Comparison of ENCODE assay signal across 9 mouse cellular contexts in the genomic region with DNA sequence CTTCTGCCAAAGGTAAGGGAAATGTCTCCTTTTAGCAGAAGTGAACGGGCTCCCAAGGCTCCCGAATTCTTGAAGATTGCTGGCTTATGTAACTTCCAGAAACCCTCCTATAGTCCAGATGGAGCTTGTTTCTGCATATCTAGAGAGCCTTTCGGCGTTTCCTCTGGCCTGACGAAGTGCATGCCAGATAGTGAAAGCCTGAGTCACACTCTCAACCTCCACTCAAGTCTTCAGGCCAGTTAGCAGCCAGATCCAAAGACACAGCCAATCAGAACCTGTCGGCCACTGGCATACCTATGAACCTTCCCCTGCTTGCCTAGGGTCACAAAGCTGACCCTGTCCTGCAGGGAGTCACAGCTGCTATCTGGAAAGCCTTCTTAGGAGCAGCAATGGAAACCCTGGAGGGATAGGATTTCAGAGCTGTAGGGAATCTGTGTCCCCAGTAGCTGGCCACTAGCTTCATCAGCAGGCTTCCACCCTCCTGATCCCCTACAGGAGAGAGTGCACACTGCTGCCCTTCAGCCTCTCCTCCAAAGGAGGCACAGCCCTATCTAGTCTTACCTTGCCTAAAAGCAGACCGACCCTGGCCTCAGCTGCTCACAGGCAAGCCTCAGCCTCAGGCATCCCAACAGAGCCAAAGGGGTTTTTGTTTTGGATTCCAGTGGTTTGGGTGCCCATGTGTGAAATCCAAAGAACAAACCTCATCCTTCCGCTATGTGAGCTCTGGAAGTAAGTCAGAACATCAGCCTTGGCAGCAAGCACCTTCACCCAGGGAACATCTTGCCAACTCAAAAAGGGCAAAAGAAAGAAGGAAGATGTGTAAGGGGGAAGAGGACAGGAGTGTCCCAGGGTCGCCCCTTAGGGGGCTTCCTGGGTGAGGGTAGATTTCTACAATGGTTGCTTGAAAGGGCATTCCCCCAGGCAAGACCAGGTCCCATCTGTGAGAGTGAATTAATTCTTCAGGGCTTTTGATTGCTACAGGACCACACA. TPM values are rescaled to one million over a fixed set of nuclear protein-coding genes. Genes with fewer than 3 reads are reported as not detected.
DNase-seq lines count a peak whose midpoint lies in the region; ATAC-seq lines count a peak whose summit lies in the region.
"Had no signal": no experiment of that assay in that cellular context is flagged by ENCODE, and none has a peak within 500 bp of the region (broad histone marks: within the 10 kb centered on the region; RNA-seq: fewer than 3 reads in every experiment).

No protein-coding gene starts in this region.

- whole genome bisulfite sequencing in hindbrain, embryonic 10.5 days, result 68% methylated on average over 9 of the region's 9 CpGs
- 65% methylated on average over 9 of the region's 9 CpGs for WGBS in hindbrain, embryonic 11.5 days
- WGBS in liver, embryonic 16.5 days (ENCODE audit: insufficient replicate concordance), result 39% methylated on average over 9 of the region's 9 CpGs

- H3K4me3 ChIP-seq in hindbrain, embryonic 10.5 days, result no peak overlapping the region
- no peak overlapping the region for H3K4me3 ChIP-seq in hindbrain, embryonic 11.5 days (ENCODE audit: low read depth, low read length)
- H3K4me3 ChIP-seq in liver, embryonic 16.5 days (ENCODE audit: low read depth, low read length), result no peak overlapping the region
- H3K4me3 ChIP-seq: hindbrain, embryonic 13.5 days had no signal

- H3K4me2 ChIP-seq in hindbrain, embryonic 11.5 days (replicated peaks; ENCODE audit: low read depth, low read length), result no peak overlapping the region
- no peak overlapping the region for H3K4me2 ChIP-seq in liver, embryonic 16.5 days (ENCODE audit: low read depth, low read length)
- H3K4me2 ChIP-seq: hindbrain, embryonic 13.5 days had no signal

- no peaks in the 10 kb centered on the region for H3K27me3 ChIP-seq in hindbrain, embryonic 10.5 days (ENCODE audit: insufficient read depth, poor library complexity, severe bottlenecking)
- no peaks in the 10 kb centered on the region for H3K27me3 ChIP-seq in hindbrain, embryonic 11.5 days (ENCODE audit: control insufficient read depth, insufficient read depth, low read length)
- no peaks in the 10 kb centered on the region for H3K27me3 ChIP-seq in liver, embryonic 16.5 days (ENCODE audit: control insufficient read depth, insufficient read depth, low read depth, low read length)
- H3K27me3 ChIP-seq: hindbrain, embryonic 13.5 days had no signal

- no peak overlapping the region for H3K27ac ChIP-seq in hindbrain, embryonic 10.5 days
- H3K27ac ChIP-seq in hindbrain, embryonic 11.5 days (ENCODE audit: low read depth, low read length), result no peak overlapping the region
- no peak overlapping the region for H3K27ac ChIP-seq in liver, embryonic 16.5 days (ENCODE audit: low read length)
- H3K27ac ChIP-seq: hindbrain, embryonic 13.5 days had no signal

- H3K9me3 ChIP-seq in hindbrain, embryonic 10.5 days, result no peaks in the 10 kb centered on the region
- H3K9me3 ChIP-seq in hindbrain, embryonic 11.5 days (ENCODE audit: control insufficient read depth, low read length), result no peaks in the 10 kb centered on the region
- H3K9me3 ChIP-seq in liver, embryonic 16.5 days (replicated peaks; ENCODE audit: control insufficient read depth, low read length), result no peaks in the 10 kb centered on the region
- H3K9me3 ChIP-seq: hindbrain, embryonic 13.5 days had no signal

- peaks cover 8% of the 10 kb centered on the region; the same call in 1 of the 2 replicates for H3K4me1 ChIP-seq in hindbrain, embryonic 10.5 days (replicated peaks)
- H3K4me1 ChIP-seq in hindbrain, embryonic 11.5 days (replicated peaks; ENCODE audit: control insufficient read depth, insufficient read depth, low read length), result no peaks in the 10 kb centered on the region
- H3K4me1 ChIP-seq in liver, embryonic 16.5 days (ENCODE audit: control insufficient read depth, low read depth, low read length), result no peaks in the 10 kb centered on the region
- H3K4me1 ChIP-seq: hindbrain, embryonic 13.5 days had no signal

- no peaks in the 10 kb centered on the region for H3K36me3 ChIP-seq in hindbrain, embryonic 10.5 days
- H3K36me3 ChIP-seq in hindbrain, embryonic 11.5 days (ENCODE audit: control insufficient read depth, insufficient read depth, low read length), result no peaks in the 10 kb centered on the region
- H3K36me3 ChIP-seq in liver, embryonic 16.5 days (ENCODE audit: control insufficient read depth, insufficient read depth), result no peaks in the 10 kb centered on the region
- H3K36me3 ChIP-seq: hindbrain, embryonic 13.5 days had no signal

- no peak for ATAC-seq in hindbrain, embryonic 11.5 days (ENCODE audit: low FRiP score)
- peak; percentile 37; the same call in 1 of the 2 replicates for ATAC-seq in liver, embryonic 16.5 days (ENCODE audit: low read depth)
- ATAC-seq in monocyte, adult 5-6 weeks (replicated peaks; ENCODE audit: insufficient number of reproducible peaks, low FRiP score, low TSS enrichment, poor library complexity, severe bottlenecking), result no peak

- DNase-seq in hindbrain, embryonic 10.5 days (ENCODE audit: low spot score), result peak; percentile 15
- no peak for DNase-seq in hindbrain, embryonic 11.5 days (ENCODE audit: low spot score)
- peak; percentile 33 for DNase-seq in urinary bladder, postnatal 14 days (ENCODE audit: low spot score)
- no peak for DNase-seq in urinary bladder, adult 2 months (ENCODE audit: low spot score)
- DNase-seq in yolk sac, embryonic 10.5 days (ENCODE audit: low spot score), result peak; percentile 47
- no peak for DNase-seq in cerebellum, postnatal 36 days

- no peak overlapping the region for H3K9ac ChIP-seq in hindbrain, embryonic 11.5 days (ENCODE audit: low read depth, low read length)
- no peak overlapping the region for H3K9ac ChIP-seq in liver, embryonic 16.5 days (ENCODE audit: low read depth, low read length)
- H3K9ac ChIP-seq: hindbrain, embryonic 13.5 days had no signal

RNA-seq across cellular contexts. Expression of a gene that starts 9.5 kb away (rescaled TPM):
- 138 and 164 TPM in 2 replicates for polyA plus RNA-seq in hindbrain, embryonic 10.5 days (2016; fragmentation: Nextera tagmentation; extraction: Ambion mirVana)
- 224 and 240 TPM in 2 replicates for polyA plus RNA-seq in hindbrain, embryonic 11.5 days (2014; fragmentation: Nextera tagmentation; extraction: Ambion mirVana)
- polyA plus RNA-seq in urinary bladder, adult 2 months (2012; rRNA removed), result 47.4 and 50.1 TPM in 2 replicates
- 12.0 and 14.5 TPM in 2 replicates for polyA plus RNA-seq in liver, embryonic 16.5 days (2015; fragmentation: Nextera tagmentation; extraction: Ambion mirVana)
- total RNA-seq in monocyte, adult 5-6 weeks (2017), result 111 to 204 TPM (median 115 TPM) in 3 replicates

RNA-seq across cellular contexts. Expression of a gene that starts 35.7 kb away (rescaled TPM):
- 705 and 803 TPM in 2 replicates for polyA plus RNA-seq in hindbrain, embryonic 10.5 days (2016; fragmentation: Nextera tagmentation; extraction: Ambion mirVana)
- 793 and 800 TPM in 2 replicates for polyA plus RNA-seq in hindbrain, embryonic 11.5 days (2014; fragmentation: Nextera tagmentation; extraction: Ambion mirVana)
- 178 and 181 TPM in 2 replicates for polyA plus RNA-seq in urinary bladder, adult 2 months (2012; rRNA removed)
- 89.0 and 109 TPM in 2 replicates for polyA plus RNA-seq in liver, embryonic 16.5 days (2015; fragmentation: Nextera tagmentation; extraction: Ambion mirVana)
- 39.7 to 60.5 TPM (median 49.6 TPM) in 3 replicates for total RNA-seq in monocyte, adult 5-6 weeks (2017)

RNA-seq across cellular contexts. Expression of a gene that starts 53.4 kb away (rescaled TPM):
- 115 and 117 TPM in 2 replicates for polyA plus RNA-seq in hindbrain, embryonic 10.5 days (2016; fragmentation: Nextera tagmentation; extraction: Ambion mirVana)
- 121 and 128 TPM in 2 replicates for polyA plus RNA-seq in hindbrain, embryonic 11.5 days (2014; fragmentation: Nextera tagmentation; extraction: Ambion mirVana)
- 38.2 and 51.0 TPM in 2 replicates for polyA plus RNA-seq in urinary bladder, adult 2 months (2012; rRNA removed)
- 9.0 TPM in 2 replicates for polyA plus RNA-seq in liver, embryonic 16.5 days (2015; fragmentation: Nextera tagmentation; extraction: Ambion mirVana)
- 6.2 to 15.9 TPM (median 8.8 TPM) in 3 replicates for total RNA-seq in monocyte, adult 5-6 weeks (2017)

Comparison
In these comparisons a context has a peak if more than half of its experiments do, and no peak if none do; other contexts are left out.
1. DNase-seq: peak in hindbrain, embryonic 10.5 days (single experiment), urinary bladder, postnatal 14 days (single experiment) and yolk sac, embryonic 10.5 days (single experiment); none in hindbrain, embryonic 11.5 days (single experiment), urinary bladder, adult 2 months (single experiment) and cerebellum, postnatal 36 days (0 of 2).